Mouse (Mus musculus): ENCODE measurements around the gene Fam199x. TPM values are rescaled to one million over a fixed set of nuclear protein-coding genes. Genes with fewer than 3 reads are reported as not detected.

Gene Fam199x
- polyA plus RNA-seq, 1 experiment from 2014 or later: 10.9 TPM

Other genes starting within 250 kb of the Fam199x start
- 11.9 and 12.3 TPM in 2 replicates for gene Plp1, start 226.9 kb upstream of the Fam199x start, polyA plus RNA-seq (2014; fragmentation: Nextera tagmentation; extraction: Ambion mirVana)
- 23.8 and 25.8 TPM in 2 replicates for gene Rab9b, start 180.8 kb upstream of the Fam199x start, polyA plus RNA-seq (2014; fragmentation: Nextera tagmentation; extraction: Ambion mirVana)
- not detected in 2 replicates for gene H2bfm, start 122.3 kb upstream of the Fam199x start, polyA plus RNA-seq (2014; fragmentation: Nextera tagmentation; extraction: Ambion mirVana)
- 75.3 and 102 TPM in 2 replicates for gene Tmsb15b2, start 74.1 kb upstream of the Fam199x start, polyA plus RNA-seq (2014; fragmentation: Nextera tagmentation; extraction: Ambion mirVana)
- gene Tmsb15l, start 72.7 kb upstream of the Fam199x start, polyA plus RNA-seq (2014; fragmentation: Nextera tagmentation; extraction: Ambion mirVana): 8.8 and 9.5 TPM in 2 replicates
- gene Tmsb15b1, start 72.7 kb upstream of the Fam199x start, polyA plus RNA-seq (2014; fragmentation: Nextera tagmentation; extraction: Ambion mirVana): 26.4 and 33.1 TPM in 2 replicates
- gene Zcchc18, start 56.4 kb upstream of the Fam199x start, polyA plus RNA-seq (2014; fragmentation: Nextera tagmentation; extraction: Ambion mirVana): 372 and 450 TPM in 2 replicates
- 12.9 and 15.9 TPM in 2 replicates for gene Slc25a53, start 11.3 kb upstream of the Fam199x start, polyA plus RNA-seq (2014; fragmentation: Nextera tagmentation; extraction: Ambion mirVana)
- gene Esx1, start 72.5 kb downstream of the Fam199x start, polyA plus RNA-seq (2014; fragmentation: Nextera tagmentation; extraction: Ambion mirVana): not detected in 2 replicates